Mouse (Mus musculus): ENCODE measurements around the gene C5ar1. TPM values are rescaled to one million over a fixed set of nuclear protein-coding genes. Genes with fewer than 3 reads are reported as not detected.
"Not testable (repeated sequence)": the region's sequence is repeated elsewhere in the genome, so short reads cannot be mapped to it uniquely, and the experiment has no call there.

The C5ar1 gene
- 0.50 and 0.80 TPM in 2 replicates for polyA plus RNA-seq (2016; fragmentation: Nextera tagmentation; extraction: Ambion mirVana)

DNA sequence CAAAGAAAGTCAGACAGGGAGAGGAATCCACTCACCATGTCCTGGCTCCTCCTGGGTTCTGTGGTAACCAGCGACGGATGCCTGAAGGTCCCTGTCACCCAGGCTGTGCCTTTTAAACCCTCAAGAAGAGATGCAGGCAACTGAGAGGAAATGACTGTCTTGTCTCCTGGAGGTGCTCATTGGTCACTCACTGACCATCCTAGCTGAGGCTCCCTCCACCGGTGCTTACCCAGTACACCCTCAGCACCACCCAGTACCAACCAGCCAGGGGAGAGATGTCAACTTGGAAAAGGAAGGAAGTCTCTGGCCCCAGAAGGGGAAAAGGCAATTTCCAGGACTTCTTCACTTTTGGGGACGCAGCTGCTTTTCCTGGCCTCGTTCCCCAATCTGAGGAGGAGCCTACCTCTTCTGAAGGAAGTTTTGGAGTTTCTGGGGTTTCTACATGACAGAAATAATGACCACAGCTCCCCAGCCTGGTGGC lies at the start of gene C5ar1:
C5ar1 (minus strand) TSS at position 431 of the 481 bp plus-strand sequence.
- DNase-seq (ENCODE audit: extremely low spot score, low spot score) = no peak
- no peaks in the 10 kb centered on the region for H3K4me1 ChIP-seq
- peaks cover 3% of the 10 kb centered on the region; the same call in 1 of the 2 replicates for H3K9me3 ChIP-seq
- H3K27me3 ChIP-seq (ENCODE audit: poor library complexity, severe bottlenecking) = no peaks in the 10 kb centered on the region
- H3K27ac ChIP-seq = no peak within 1 kb of the TSS
- no peaks in the 10 kb centered on the region for H3K36me3 ChIP-seq (replicated peaks)
- WGBS = 91% methylated on average over 5 of the region's 5 CpGs
- H3K4me3 ChIP-seq = no peak within 1 kb of the TSS

DNA sequence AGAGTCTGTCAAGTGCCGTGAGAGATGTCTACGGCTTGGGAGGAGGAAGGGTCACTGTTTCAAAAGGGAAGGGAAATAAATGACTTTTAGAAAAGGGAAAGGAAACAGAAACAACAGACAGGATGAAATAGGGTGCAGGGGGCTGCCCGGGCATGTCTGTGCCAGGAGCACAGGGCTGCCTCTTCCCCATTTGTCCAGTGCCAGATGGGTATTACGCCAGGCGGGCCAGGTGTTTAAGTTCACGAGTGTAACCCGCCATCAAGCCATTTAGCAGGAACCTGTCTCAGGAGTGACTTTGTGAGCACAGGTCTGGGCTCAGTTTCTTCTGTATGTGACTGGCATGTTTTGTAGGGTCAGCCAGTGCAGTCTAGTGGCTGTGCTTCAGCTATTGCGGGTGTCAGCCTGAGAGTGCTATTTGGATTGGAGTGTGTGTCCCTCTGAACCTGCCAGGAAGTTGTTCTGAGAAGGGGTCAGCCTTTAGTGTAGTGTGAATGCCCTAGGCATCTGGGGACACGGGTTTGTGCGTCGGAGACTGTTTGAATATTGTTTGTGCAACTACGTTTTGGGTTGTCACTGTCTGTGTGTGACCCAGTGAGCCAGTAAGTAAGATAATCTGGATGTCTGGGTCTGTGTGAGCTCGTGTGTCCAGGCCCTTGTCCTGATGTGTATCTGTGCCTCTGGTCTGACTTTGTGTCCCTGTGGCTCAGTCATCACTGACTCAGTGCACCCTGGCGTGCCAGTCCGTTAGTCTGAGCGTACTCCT lies 49.4 kb upstream of the C5ar1 start:
- peak overlapping the region; percentile 89 for H3K4me3 ChIP-seq
- no peaks in the 10 kb centered on the region for H3K9me3 ChIP-seq
- WGBS = 52% methylated on average over 16 of the region's 16 CpGs
- H3K27me3 ChIP-seq (ENCODE audit: poor library complexity, severe bottlenecking) = peaks cover 11% of the 10 kb centered on the region; the same call in 1 of the 2 replicates
- H3K36me3 ChIP-seq (replicated peaks) = no peaks in the 10 kb centered on the region
- no peak for DNase-seq (ENCODE audit: extremely low spot score, low spot score)
- H3K27ac ChIP-seq = peak overlapping the region; percentile 99
- peaks cover 56% of the 10 kb centered on the region for H3K4me1 ChIP-seq

DNA sequence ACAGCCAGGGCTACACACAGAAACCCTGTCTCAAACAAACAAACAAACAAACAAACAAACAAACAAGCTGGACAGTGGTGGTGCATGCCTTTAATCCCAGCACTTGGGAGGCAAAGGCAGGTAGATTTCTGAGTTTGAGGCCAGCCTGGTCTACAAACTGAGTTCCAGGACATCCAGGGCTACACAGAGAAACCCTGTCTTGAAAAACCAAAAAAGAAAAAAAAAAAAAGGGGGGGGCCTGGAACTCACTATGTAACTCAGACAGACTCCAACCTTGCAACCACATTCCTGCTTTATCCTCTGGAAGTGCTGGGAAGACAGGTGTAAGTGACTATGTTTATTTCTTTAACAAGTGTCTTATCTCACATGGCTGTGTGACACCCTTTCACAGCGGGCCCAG lies 48.8 kb upstream of the C5ar1 start, which contains the start of gene Bbc3:
Bbc3 (plus strand) TSS at position 301 of the 400 bp plus-strand sequence.
- not testable (repeated sequence) for DNase-seq (ENCODE audit: extremely low spot score, low spot score); H3K36me3 ChIP-seq (replicated peaks); H3K9me3 ChIP-seq
- 70% methylated on average over 1 of the region's 1 CpGs for WGBS
- peaks cover 11% of the 10 kb centered on the region; the same call in 1 of the 2 replicates for H3K27me3 ChIP-seq (ENCODE audit: poor library complexity, severe bottlenecking)
- peak within 1 kb of the TSS; percentile 89 for H3K4me3 ChIP-seq
- peaks cover 49% of the 10 kb centered on the region for H3K4me1 ChIP-seq
- peak within 1 kb of the TSS; percentile 99 for H3K27ac ChIP-seq

DNA sequence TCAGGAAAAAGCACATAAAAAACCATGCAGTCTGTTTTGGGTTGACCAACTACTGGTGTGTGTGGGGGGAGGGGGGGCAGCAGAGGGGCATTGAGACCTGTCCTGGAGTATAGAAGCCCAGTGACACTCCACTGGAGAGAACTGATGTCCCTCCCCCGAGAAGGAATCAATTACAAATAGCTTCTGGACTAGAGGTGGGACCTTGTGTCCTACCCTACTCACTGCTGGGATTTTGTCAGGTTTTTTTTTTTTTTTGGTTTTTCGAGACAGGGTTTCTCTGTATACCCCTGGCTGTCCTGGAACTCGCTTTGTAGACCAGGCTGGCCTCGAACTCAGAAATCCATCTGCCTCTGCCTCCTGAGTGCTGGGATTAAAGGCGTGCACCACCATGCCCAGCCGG lies 47.8 kb upstream of the C5ar1 start:
- Histone ChIP-seq H3K4me1 (peaks cover 40% of the 10 kb centered on the region), H3K27me3 (ENCODE audit: poor library complexity, severe bottlenecking) (peaks cover 11% of the 10 kb centered on the region; the same call in 1 of the 2 replicates)
- not testable (repeated sequence) for DNase-seq (ENCODE audit: extremely low spot score, low spot score); H3K9me3 ChIP-seq; H3K36me3 ChIP-seq (replicated peaks); H3K27ac ChIP-seq; H3K4me3 ChIP-seq
- WGBS = 78% methylated on average over 6 of the region's 6 CpGs

DNA sequence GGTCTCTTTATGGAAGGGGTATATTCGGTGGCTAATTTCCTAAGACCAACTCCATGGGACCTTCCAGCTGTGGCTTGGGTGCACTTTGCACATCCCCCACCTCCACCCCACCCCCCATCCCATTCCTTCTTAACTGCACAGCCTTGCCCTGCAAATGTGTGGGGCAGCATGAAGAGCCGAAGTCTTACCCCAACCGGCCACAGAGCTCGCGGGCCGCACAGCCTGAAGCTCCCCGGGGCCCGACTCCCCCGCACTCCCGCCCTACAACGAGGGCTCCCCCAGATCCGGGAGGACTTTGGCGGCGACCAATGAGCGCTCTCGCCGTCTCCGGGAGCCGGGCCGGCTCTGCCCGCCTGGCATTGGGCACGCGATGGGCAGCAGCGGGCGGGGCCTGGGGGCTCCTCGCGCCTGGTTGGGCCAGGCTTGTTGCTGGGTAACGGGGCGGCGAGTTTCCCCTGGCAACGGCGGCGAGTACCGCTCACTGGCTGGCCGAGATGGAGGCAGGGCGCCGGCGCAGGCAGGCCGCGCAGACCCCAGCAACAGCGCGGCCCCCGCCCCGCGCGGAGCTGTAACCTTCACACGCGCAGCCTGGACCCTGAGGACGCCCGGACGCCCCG lies 40.2 kb upstream of the C5ar1 start:
- WGBS = under 1% methylated on average over 52 of the region's 52 CpGs
- H3K4me1 ChIP-seq = peaks cover 51% of the 10 kb centered on the region
- H3K9me3 ChIP-seq = no peaks in the 10 kb centered on the region
- H3K27me3 ChIP-seq (ENCODE audit: poor library complexity, severe bottlenecking) = peaks cover 16% of the 10 kb centered on the region; the same call in 1 of the 2 replicates
- no peaks in the 10 kb centered on the region for H3K36me3 ChIP-seq (replicated peaks)
- DNase-seq (ENCODE audit: extremely low spot score, low spot score) = peak; percentile 92
- H3K27ac ChIP-seq = peak overlapping the region; percentile 87
- H3K4me3 ChIP-seq = peak overlapping the region; percentile 61

DNA sequence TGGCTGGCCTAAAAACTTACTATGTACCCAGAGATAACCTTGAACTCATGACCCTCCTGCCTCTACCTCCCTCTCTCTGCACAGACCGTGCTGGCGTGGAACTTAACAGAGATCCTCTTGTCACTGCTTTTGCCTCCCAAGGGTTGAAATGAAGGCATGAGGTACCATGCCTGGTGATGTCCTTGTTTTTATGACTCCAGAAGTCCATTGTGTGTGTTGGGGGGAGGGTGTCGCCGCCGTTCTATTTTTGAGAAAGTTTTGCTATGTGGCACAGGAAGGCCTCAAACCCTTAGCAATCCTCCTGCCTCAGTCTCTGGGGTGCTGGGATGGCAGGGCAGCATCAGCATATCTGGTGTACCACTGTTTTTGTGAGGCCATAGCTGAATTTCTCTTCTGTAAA lies 39.6 kb upstream of the C5ar1 start:
- peaks cover 53% of the 10 kb centered on the region for H3K4me1 ChIP-seq
- DNase-seq (ENCODE audit: extremely low spot score, low spot score) = no peak
- no peaks in the 10 kb centered on the region for H3K9me3 ChIP-seq
- H3K4me3 ChIP-seq = peak overlapping the region; percentile 61
- peaks cover 16% of the 10 kb centered on the region; the same call in 1 of the 2 replicates for H3K27me3 ChIP-seq (ENCODE audit: poor library complexity, severe bottlenecking)
- peak overlapping the region; percentile 87 for H3K27ac ChIP-seq
- H3K36me3 ChIP-seq (replicated peaks) = no peaks in the 10 kb centered on the region
- WGBS = 80% methylated on average over 5 of the region's 5 CpGs

DNA sequence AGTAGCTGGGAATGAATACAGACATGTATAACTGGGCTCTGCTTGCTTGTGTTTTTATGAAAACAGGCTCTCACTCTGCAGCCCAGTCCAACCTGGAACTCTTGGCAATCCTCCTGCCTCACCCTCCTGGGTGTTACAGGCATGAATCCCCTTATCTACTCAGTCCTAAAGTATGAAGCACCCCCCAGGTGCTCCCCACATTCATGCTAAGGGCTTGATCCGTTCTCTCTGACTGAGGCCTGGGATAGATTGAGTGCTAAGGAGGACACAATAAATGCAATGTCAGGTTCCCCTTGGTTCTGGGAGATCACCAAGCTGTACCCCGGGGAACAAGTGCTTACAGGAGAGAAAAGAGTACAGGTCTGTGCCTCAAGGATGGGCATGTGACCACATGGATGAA lies 38.3 kb upstream of the C5ar1 start:
- Histone ChIP-seq H3K36me3 (replicated peaks) (no peaks in the 10 kb centered on the region), H3K27me3 (ENCODE audit: poor library complexity, severe bottlenecking) (peaks cover 16% of the 10 kb centered on the region; the same call in 1 of the 2 replicates), H3K4me3 (no peak overlapping the region), H3K9me3 (no peaks in the 10 kb centered on the region), H3K27ac (peak overlapping the region; percentile 35; the same call in 1 of the 2 replicates), H3K4me1 (peaks cover 53% of the 10 kb centered on the region)
- WGBS = 63% methylated on average over 2 of the region's 2 CpGs
- no peak for DNase-seq (ENCODE audit: extremely low spot score, low spot score)

DNA sequence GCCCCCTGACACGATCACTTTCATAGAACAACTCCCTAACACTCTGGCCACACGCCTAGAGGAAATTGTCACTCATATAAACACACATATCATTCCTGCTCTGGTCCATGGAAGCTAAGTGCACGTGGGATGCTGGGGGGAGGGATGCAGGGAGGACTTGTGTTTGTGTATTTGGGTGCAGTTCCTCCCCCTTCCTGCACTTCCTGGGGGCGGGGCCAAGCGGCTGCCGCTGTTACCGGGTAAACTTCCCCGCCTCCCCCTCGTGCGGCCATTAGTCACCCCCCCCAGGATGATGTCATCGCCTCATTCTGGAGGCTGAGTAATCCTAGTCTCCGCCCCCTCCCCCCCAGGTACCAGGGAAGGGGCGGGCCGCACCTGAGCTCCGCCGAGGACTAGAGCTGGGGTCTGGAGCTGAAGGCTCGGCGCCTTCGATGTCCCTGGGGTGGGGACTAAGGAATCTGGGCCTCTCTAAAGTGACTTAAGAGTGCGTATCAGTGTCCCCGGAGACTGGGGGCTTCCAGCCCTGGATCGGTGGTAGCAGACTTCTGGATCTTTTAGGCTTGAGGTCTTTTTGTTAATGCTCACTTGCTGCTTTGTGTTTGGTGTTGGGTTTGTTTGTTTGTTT lies 37.5 kb upstream of the C5ar1 start:
- DNase-seq (ENCODE audit: extremely low spot score, low spot score) = peak; percentile 80
- H3K36me3 ChIP-seq (replicated peaks) = no peaks in the 10 kb centered on the region
- WGBS = under 1% methylated on average over 22 of the region's 22 CpGs
- peaks cover 53% of the 10 kb centered on the region for H3K4me1 ChIP-seq
- peaks cover 16% of the 10 kb centered on the region; the same call in 1 of the 2 replicates for H3K27me3 ChIP-seq (ENCODE audit: poor library complexity, severe bottlenecking)
- peak overlapping the region; percentile 92 for H3K27ac ChIP-seq
- H3K4me3 ChIP-seq = peak overlapping the region; percentile 62
- H3K9me3 ChIP-seq = no peaks in the 10 kb centered on the region

DNA sequence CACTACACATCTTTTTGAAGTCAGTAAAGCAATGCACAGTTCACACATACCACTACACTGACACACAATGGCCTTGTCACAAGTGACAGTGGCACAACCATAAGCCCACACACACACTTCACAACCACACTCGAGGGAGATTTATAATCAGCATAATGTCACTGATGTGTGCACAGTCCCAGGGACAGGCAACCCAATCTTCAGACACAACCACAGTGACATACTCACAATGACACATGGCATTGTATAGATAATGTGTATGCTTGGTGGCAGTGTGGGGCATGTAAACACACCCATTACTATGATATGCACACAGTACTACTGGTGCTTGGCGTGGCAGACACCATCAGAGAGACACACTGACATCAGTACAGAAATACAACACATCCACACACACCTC lies 36.8 kb upstream of the C5ar1 start:
- Histone ChIP-seq H3K4me3 (peak overlapping the region; percentile 62; the same call in 1 of the 2 replicates), H3K9me3 (no peaks in the 10 kb centered on the region), H3K4me1 (peaks cover 53% of the 10 kb centered on the region), H3K27me3 (ENCODE audit: poor library complexity, severe bottlenecking) (peaks cover 16% of the 10 kb centered on the region; the same call in 1 of the 2 replicates), H3K36me3 (replicated peaks) (no peaks in the 10 kb centered on the region), H3K27ac (peak overlapping the region; percentile 92)
- WGBS = 48% methylated on average over 2 of the region's 2 CpGs
- DNase-seq (ENCODE audit: extremely low spot score, low spot score) = no peak

DNA sequence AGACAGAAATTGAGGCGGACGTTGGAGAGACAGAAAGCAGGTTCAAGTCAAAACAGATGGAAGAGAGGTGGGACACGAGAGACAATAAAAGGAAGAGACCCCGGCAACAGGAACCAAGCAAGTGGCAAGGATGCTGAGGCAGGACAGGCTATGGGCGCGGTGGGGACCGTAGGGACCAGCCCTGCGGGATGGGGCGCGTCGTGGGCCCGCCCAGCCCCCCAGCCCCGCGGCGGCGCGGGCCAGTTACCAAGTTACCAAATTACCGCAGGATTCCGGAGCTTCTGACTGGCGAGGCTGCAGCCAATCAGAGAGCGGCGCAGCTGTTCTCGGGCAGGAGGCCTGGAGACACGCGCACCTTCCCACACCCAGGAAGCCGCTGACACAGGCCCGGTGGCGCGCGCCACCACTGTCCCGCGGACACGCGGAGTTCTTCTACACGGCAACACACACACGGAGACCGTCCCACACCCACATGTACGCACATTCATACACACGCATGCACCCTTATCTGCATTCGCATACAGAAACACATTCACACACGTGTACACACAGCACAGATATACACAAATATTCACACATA lies 36.1 kb upstream of the C5ar1 start:
- Histone ChIP-seq H3K9me3 (no peaks in the 10 kb centered on the region), H3K36me3 (replicated peaks) (no peaks in the 10 kb centered on the region), H3K4me1 (peaks cover 52% of the 10 kb centered on the region), H3K27me3 (ENCODE audit: poor library complexity, severe bottlenecking) (peaks cover 16% of the 10 kb centered on the region; the same call in 1 of the 2 replicates), H3K27ac (peak overlapping the region; percentile 92), H3K4me3 (peak overlapping the region; percentile 62)
- DNase-seq (ENCODE audit: extremely low spot score, low spot score) = peak; percentile 77
- WGBS = 2% methylated on average over 41 of the region's 41 CpGs

DNA sequence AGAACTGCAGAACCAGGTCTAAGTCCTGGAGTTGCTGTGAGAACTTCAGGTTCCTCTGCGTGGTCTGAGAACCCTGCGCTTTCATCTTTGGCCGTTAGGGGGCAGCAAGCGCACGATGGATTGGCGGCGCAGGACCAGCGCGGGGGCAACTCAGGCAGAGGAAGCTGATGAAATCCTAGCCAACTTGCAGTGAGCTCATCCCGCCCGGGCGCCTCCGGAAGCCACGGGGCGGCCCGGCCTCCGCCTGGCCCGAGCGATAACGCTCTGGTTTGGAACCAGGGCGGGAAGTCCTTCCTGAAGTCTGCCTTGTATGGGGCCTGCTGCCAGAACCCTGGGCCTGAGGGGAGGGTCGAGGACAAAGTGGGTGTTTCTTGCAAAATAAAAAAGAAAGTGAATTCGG lies 35.5 kb upstream of the C5ar1 start:
- WGBS = under 1% methylated on average over 23 of the region's 23 CpGs
- H3K27me3 ChIP-seq (ENCODE audit: poor library complexity, severe bottlenecking) = peaks cover 16% of the 10 kb centered on the region; the same call in 1 of the 2 replicates
- peak overlapping the region; percentile 92 for H3K27ac ChIP-seq
- peak; percentile 94 for DNase-seq (ENCODE audit: extremely low spot score, low spot score)
- peaks cover 46% of the 10 kb centered on the region for H3K4me1 ChIP-seq
- peak overlapping the region; percentile 62 for H3K4me3 ChIP-seq
- H3K36me3 ChIP-seq (replicated peaks) = no peaks in the 10 kb centered on the region
- no peaks in the 10 kb centered on the region for H3K9me3 ChIP-seq

DNA sequence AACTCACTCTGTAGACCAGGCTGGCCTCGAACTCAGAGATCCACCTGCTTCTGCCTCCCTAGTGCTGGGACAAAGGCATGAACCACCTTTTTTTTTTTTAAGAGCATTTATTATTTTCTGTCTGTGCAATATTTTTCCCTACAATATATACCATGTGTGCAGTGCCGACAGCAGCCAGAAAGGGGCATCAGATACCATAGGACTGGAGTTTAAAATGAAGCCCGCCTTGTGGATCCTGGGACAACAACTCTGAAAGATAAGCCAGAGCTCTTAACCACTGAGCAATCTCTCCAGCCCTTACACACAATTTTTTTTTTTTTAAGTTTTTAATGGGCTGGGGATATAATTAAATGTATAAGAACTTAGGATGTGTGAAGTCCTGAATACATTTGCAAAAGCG lies 35.0 kb upstream of the C5ar1 start:
- DNase-seq (ENCODE audit: extremely low spot score, low spot score) = no peak
- Histone ChIP-seq H3K4me1 (peaks cover 41% of the 10 kb centered on the region), H3K4me3 (peak overlapping the region; percentile 62), H3K36me3 (replicated peaks) (no peaks in the 10 kb centered on the region), H3K27me3 (ENCODE audit: poor library complexity, severe bottlenecking) (peaks cover 16% of the 10 kb centered on the region; the same call in 1 of the 2 replicates), H3K27ac (peak overlapping the region; percentile 92), H3K9me3 (no peaks in the 10 kb centered on the region)
- WGBS = 31% methylated on average over 4 of the region's 4 CpGs
